Mouse (Mus musculus) kidney, adult 2 months (tissue): ENCODE data around the gene Cep68. TPM values are rescaled to one million over a fixed set of nuclear protein-coding genes. Genes with fewer than 3 reads are reported as not detected.
A peak's percentile ranks its signal among the peaks of the same experiment; 100 is the strongest.

ENCODE experiments used
- DNase-seq: peaks from one replicate; pipeline ENCODE4 v3.0.0; 2021
- H3K27ac ChIP-seq: fragments of 200-500 bp; 2 replicates; pipeline ENCODE4 v1.5.1; 2012; ENCODE audit warnings: low read depth, low read length, control low read depth, inconsistent platforms; ENCODE audit not compliant: insufficient read depth
- H3K27me3 ChIP-seq: fragments of 200-500 bp; replicated peaks from 2 replicates; pipeline ENCODE4 v1.6.1; 2012; ENCODE audit warnings: mild to moderate bottlenecking, moderate library complexity, low read length, inconsistent platforms; ENCODE audit not compliant: control insufficient read depth, insufficient read depth
- H3K36me3 ChIP-seq: fragments of 200-500 bp; 2 replicates; pipeline ENCODE4 v1.6.1; 2012; ENCODE audit warnings: mild to moderate bottlenecking, moderate library complexity, low read length, inconsistent platforms; ENCODE audit not compliant: control insufficient read depth, insufficient read depth
- H3K4me1 ChIP-seq: fragments of 200-500 bp; 2 replicates; pipeline ENCODE4 v1.6.1; 2011; ENCODE audit warnings: low read length; ENCODE audit not compliant: control insufficient read depth, insufficient read depth
- H3K4me3 ChIP-seq: fragments of 200-500 bp; 2 replicates; pipeline ENCODE4 v1.5.1; 2011; ENCODE audit warnings: mild to moderate bottlenecking, low read depth, low read length, control low read depth; ENCODE audit not compliant: insufficient read depth
- CTCF ChIP-seq: fragments of 200-500 bp; conservative IDR thresholded peaks from 2 replicates; pipeline ENCODE4 v1.5.1; 2011; ENCODE audit warnings: low read depth, mild to moderate bottlenecking, control low read depth, low read length, moderate library complexity, mixed read lengths; ENCODE audit not compliant: insufficient read depth, insufficient read length
- POLR2A ChIP-seq: fragments of 200-500 bp; IDR thresholded peaks from one replicate; pipeline ENCODE4 v1.6.1; 2011; ENCODE audit warnings: low read depth, low read length, control low read depth
- WGBS: fragments of 180-500 bp; shearing (Covaris S2); methylation state at CpG from one replicate; pipeline ENCODE4 v1.1.7; 2018; 5-methylcytosine and 5-hydroxymethylcytosine counted together
- polyA plus RNA-seq: library from polyadenylated mRNA; depleted of rRNA; stranded (reverse); fragments of >200 nt; gene quantifications from 2 replicates; pipeline ENCODE4 v1.2.3, GENCODE M21; 2012; rRNA removed

The Cep68 gene
- 15.4 and 17.4 TPM in 2 replicates for polyA plus RNA-seq

DNA sequence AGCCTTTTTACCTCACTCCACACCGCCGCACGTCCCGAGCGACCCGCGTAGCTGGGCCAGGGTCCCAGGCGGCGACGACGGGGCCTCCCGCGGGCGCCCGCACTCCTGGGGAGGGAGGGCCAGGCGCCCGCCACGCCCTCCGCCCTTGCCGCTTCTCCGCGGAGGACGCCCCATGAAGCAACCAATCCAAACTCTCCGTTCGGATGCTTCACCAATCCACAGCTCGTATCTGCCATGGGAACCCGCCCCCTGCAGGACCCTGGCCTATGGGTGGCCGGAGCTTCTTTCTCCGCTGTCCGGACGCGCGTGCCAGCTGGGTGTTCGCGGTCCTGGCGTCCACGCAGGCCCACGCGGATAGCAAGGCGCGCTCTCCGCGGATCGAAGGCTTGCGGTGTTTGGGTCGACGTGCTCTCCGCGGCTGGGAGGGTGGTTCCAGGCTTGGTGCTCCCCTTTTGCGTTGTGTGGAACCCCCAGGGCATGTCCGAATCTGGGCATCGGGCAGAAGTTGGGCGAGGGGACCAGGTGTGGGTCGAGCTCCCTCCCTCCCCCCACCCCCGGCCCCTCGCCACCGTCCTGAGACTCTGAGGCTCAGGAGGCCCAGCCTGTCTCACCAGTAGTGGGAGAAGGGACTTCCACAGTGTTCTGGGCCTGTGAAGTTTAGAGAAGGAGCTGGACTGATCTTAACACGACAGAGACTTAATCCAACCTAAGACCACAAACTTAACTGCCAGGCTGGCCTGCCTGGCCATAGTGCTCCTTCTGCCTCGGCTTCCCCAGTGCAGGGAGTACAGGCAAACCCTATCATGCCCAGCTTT, at the start of gene Cep68:
Gene Cep68, minus strand, starts transcription at position 134 of the 815 bp plus-strand sequence.
- WGBS = under 1% methylated on average over 59 of the region's 59 CpGs
- DNase-seq = peak; percentile 98
- H3K4me3 ChIP-seq = peak within 1 kb of the TSS; percentile 81
- H3K27me3 ChIP-seq = no peaks in the 10 kb centered on the region
- no peak for TF ChIP-seq CTCF
- no peak for TF ChIP-seq POLR2A
- no peaks in the 10 kb centered on the region for H3K36me3 ChIP-seq
- H3K4me1 ChIP-seq = peaks cover 5% of the 10 kb centered on the region; the same call in 1 of the 2 replicates
- H3K27ac ChIP-seq = peak within 1 kb of the TSS; percentile 74

DNA sequence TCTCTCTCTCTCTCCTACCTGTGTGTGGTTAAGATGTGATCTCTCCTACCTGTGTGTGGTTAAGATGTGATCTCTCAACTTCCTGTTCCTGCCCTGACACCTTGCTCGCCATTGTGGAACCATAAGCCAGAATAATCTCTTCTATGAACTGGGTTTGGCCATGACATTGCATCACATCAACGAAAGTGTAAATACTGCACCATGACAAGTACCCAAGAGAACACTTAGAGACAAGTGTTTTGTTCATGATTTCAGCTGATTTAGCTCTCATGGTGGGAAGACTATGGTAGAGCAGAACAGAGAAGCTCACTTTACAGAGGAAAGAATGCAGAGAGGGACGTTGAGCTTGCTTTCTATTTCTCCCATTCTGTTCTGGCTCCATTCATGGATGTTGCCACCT, 35.2 kb upstream of the Cep68 start:
- DNase-seq = no peak
- 88% methylated on average over 3 of the region's 3 CpGs for WGBS

DNA sequence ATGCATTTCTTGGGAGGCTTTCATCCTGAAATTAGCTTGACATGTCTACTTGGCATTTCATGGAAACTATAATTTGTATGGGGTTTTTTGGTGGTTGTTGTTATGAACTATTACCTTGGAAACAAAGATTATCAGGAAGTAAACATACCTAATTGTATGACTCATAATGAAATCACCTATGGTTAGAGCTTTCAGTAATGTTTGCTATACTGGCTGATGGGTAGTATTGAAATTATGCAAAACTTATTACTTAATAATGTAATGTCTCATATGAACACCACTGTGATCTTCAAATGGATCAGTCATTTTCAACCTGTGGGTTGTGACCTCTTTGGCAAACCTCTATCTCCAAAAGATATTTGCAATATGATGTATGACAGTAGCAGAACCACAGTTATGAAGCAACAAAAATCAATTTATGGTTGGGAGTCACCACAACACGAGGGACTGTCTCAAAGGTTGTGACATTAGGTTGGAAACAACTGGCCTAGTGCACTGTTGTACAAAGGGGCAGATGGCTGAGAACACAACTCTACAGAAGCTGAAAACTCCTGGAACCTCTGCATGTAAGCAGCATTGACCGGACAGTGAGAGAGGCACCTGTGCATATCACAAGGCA, 33.5 kb upstream of the Cep68 start:
- Histone ChIP-seq H3K4me1 (no peaks in the 10 kb centered on the region), H3K36me3 (no peaks in the 10 kb centered on the region), H3K27ac (no peak overlapping the region), H3K27me3 (no peaks in the 10 kb centered on the region), H3K4me3 (no peak overlapping the region)
- TF ChIP-seq CTCF (no peak), POLR2A (no peak)
- 71% methylated on average over 2 of the region's 2 CpGs for WGBS
- DNase-seq = no peak

More for the DNA sequence above, 35.2 kb upstream of the Cep68 start:
- TF ChIP-seq CTCF (no peak), POLR2A (no peak)
- no peak overlapping the region for H3K4me3 ChIP-seq
- no peaks in the 10 kb centered on the region for H3K27me3 ChIP-seq
- no peaks in the 10 kb centered on the region for H3K36me3 ChIP-seq
- no peaks in the 10 kb centered on the region for H3K4me1 ChIP-seq
- no peak overlapping the region for H3K27ac ChIP-seq

DNA sequence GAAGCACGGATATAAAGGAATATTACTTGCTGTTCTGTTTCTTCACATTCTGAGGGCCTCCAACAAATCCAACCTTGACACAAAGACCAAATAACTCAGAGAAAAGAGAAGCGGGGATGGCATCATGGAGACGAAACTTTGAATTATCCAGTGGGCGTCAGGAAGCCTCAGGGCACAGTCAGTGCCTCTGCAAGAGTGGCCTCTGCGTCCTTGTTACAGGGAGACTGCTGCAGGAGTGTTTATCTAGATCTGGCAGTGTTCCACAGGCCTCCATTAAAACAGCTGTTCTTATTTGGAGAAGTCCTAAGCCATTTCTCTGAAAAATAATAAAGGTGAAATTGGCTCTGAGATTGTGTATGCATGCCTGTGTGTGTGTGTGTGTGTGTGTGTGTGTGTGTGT, 31.8 kb upstream of the Cep68 start:
- Histone ChIP-seq H3K36me3 (no peaks in the 10 kb centered on the region), H3K4me1 (no peaks in the 10 kb centered on the region), H3K27me3 (no peaks in the 10 kb centered on the region), H3K4me3 (no peak overlapping the region), H3K27ac (no peak overlapping the region)
- WGBS = 68% methylated on average over 5 of the region's 5 CpGs
- TF ChIP-seq CTCF (no peak), POLR2A (no peak)
- peak; percentile 15 for DNase-seq

DNA sequence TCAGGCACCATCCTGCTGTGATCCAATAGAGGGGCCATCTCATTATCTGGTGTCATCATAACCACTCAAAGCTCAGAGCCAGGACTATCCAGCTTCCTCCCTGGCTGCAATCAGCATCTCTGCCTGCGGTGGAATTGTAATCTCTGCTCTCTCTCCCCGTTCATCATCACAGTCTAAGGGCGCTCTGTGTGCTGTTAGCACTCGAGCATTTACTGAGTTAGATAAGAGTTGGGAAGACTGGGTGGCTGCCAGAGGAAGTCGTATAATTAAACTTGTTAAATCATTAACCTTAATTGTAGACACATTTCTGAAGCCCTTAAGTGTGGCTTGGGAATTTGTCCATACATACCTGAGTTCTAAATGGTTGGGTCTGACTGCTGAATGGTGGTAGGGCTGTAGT, 29.5 kb upstream of the Cep68 start:
- no peak for TF ChIP-seq CTCF
- no peak for TF ChIP-seq POLR2A
- Histone ChIP-seq H3K27ac (no peak overlapping the region), H3K4me1 (no peaks in the 10 kb centered on the region), H3K27me3 (no peaks in the 10 kb centered on the region), H3K4me3 (no peak overlapping the region), H3K36me3 (no peaks in the 10 kb centered on the region)
- 22% methylated on average over 5 of the region's 5 CpGs for WGBS
- DNase-seq = peak; percentile 39

DNA sequence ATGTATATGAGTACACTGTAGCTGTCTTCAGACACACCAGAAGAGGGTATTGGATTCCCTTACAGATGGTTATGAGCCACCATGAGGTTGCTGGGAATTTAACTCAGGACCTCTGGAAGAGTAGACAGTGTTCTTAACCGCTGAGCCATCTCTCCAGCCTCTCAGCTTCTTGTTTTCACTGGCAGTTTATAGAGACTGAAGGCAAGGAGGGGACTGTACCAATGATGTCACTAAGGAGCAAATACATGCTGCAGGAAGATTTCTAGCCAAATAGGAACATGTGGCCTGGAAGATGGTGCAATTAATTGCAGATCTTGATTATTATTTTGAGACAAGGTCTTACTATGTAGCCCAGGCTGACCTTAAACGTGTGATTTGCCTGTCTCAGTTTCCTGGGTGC, 27.9 kb upstream of the Cep68 start:
- H3K4me1 ChIP-seq = no peaks in the 10 kb centered on the region
- H3K36me3 ChIP-seq = no peaks in the 10 kb centered on the region
- no peak overlapping the region for H3K27ac ChIP-seq
- 91% methylated on average over 2 of the region's 2 CpGs for WGBS
- H3K27me3 ChIP-seq = no peaks in the 10 kb centered on the region
- TF ChIP-seq POLR2A = no peak
- H3K4me3 ChIP-seq = no peak overlapping the region
- DNase-seq = no peak

DNA sequence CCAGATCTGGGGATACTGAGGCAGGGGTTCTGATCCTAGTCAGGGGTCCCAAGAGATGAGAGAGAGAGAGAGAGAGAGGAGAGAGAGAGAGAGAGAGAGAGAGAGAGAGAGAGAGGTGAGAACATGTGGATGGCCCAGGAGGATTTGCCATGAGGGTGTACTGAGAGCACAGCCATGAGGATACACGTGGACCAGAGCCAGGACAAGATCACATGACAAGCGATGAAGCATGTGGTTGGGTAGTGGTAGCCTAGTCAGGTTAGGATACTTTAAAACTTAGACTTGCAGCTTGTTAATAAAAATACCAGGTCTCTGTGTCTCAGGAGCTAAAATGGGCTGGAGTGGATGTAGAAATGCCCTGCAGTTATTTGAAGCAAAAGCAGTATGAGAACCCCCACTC, 26.7 kb upstream of the Cep68 start:
- Histone ChIP-seq H3K4me3 (no peak overlapping the region), H3K36me3 (no peaks in the 10 kb centered on the region), H3K27ac (no peak overlapping the region), H3K27me3 (no peaks in the 10 kb centered on the region), H3K4me1 (no peaks in the 10 kb centered on the region)
- 58% methylated on average over 2 of the region's 2 CpGs for WGBS
- no peak for TF ChIP-seq CTCF
- no peak for TF ChIP-seq POLR2A
- DNase-seq = no peak
